Mouse (Mus musculus) ES-E14 (cell line): ENCODE measurements around the gene Kctd21. TPM values are rescaled to one million over a fixed set of nuclear protein-coding genes. Genes with fewer than 3 reads are reported as not detected.

Source experiments
- DNase-seq: peaks from one replicate; pipeline ENCODE4 v3.0.0-alpha.2; 2013; ENCODE audit warnings: low read depth, low spot score
- H3K27ac ChIP-seq: 2 replicates; pipeline ENCODE4 v1.5.1; 2012; ENCODE audit warnings: low read depth, mild to moderate bottlenecking, low read length, moderate library complexity, mixed read lengths; ENCODE audit not compliant: poor library complexity, insufficient read depth, severe bottlenecking
- H3K36me3 ChIP-seq: 2 replicates; pipeline ENCODE4 v1.6.1; 2012; ENCODE audit warnings: mild to moderate bottlenecking, low read length, moderate library complexity, mixed read lengths; ENCODE audit not compliant: control insufficient read depth, poor library complexity, insufficient read depth, severe bottlenecking
- H3K4me1 ChIP-seq, 2 experiments: fragments of 150-350 bp in 1 of 2; sonication (generic) in 1 of 2; 2 replicates each; pipeline ENCODE4 v1.6.1; 2012; ENCODE audit warnings: low read length in 2 of 2, mild to moderate bottlenecking in 1 of 2, mixed read lengths in 1 of 2; ENCODE audit not compliant: control insufficient read depth in 2 of 2, insufficient read depth in 2 of 2, poor library complexity in 1 of 2
- H3K4me3 ChIP-seq, 2 experiments: fragments of 150-350 bp in 1 of 2; sonication (generic) in 1 of 2; 2 replicates each; pipeline ENCODE4 v1.5.1; 2012; ENCODE audit warnings: low read length in 2 of 2, low read depth in 1 of 2, mild to moderate bottlenecking in 1 of 2, mixed read lengths in 1 of 2; ENCODE audit not compliant: insufficient read depth in 1 of 2, poor library complexity in 1 of 2, severe bottlenecking in 1 of 2
- H3K9ac ChIP-seq: 2 replicates; pipeline ENCODE4 v1.6.1; 2012; ENCODE audit warnings: low read depth, mild to moderate bottlenecking, low read length, mixed read lengths; ENCODE audit not compliant: poor library complexity, insufficient read depth, severe bottlenecking
- H3K9me3 ChIP-seq: fragments of 150-350 bp; sonication (generic); 2 replicates; pipeline ENCODE4 v1.6.1; 2012; ENCODE audit warnings: low read depth, mild to moderate bottlenecking, low read length; ENCODE audit not compliant: control insufficient read depth, insufficient read depth
- CHD2 ChIP-seq: IDR thresholded peaks from 2 replicates; pipeline ENCODE4 v1.6.1; 2014; ENCODE audit warnings: mild to moderate bottlenecking, low read depth, low read length, inconsistent platforms
- HCFC1 ChIP-seq: IDR thresholded peaks from 2 replicates; pipeline ENCODE4 v1.6.1; 2012; ENCODE audit warnings: low read length, inconsistent platforms, borderline replicate concordance; ENCODE audit not compliant: insufficient read depth
- MAFK ChIP-seq: IDR thresholded peaks from 2 replicates; pipeline ENCODE4 v1.6.1; 2014; ENCODE audit warnings: mild to moderate bottlenecking, low read depth, low read length, inconsistent platforms; ENCODE audit not compliant: insufficient read depth
- ZC3H11A ChIP-seq: IDR thresholded peaks from 2 replicates; pipeline ENCODE4 v1.6.1; 2012; ENCODE audit warnings: low read depth, mild to moderate bottlenecking, inconsistent platforms, low read length, borderline replicate concordance
- ZNF384 ChIP-seq: IDR thresholded peaks from 2 replicates; pipeline ENCODE4 v1.6.1; 2012; ENCODE audit warnings: low read depth, low read length, inconsistent platforms
- in situ Hi-C, 2 experiments: fragments of 600-800 bp; cut with MboI; formaldehyde crosslinking; loops; one replicate each; pipeline ENCODE4 v1.15.1; 2025; ENCODE audit warnings: low sequenced_read_pairs in 2 of 2, inconsistent platforms in 1 of 2; ENCODE audit not compliant: unreplicated experiment in 2 of 2
- total RNA-seq: library from RNA; depleted of rRNA; stranded (reverse); fragments of 300-350 nt; gene quantifications from 2 replicates; pipeline ENCODE4 v1.2.3, GENCODE M21; 2012

The Kctd21 gene
- total RNA-seq, 1 experiment = 1.4 TPM

DNA sequence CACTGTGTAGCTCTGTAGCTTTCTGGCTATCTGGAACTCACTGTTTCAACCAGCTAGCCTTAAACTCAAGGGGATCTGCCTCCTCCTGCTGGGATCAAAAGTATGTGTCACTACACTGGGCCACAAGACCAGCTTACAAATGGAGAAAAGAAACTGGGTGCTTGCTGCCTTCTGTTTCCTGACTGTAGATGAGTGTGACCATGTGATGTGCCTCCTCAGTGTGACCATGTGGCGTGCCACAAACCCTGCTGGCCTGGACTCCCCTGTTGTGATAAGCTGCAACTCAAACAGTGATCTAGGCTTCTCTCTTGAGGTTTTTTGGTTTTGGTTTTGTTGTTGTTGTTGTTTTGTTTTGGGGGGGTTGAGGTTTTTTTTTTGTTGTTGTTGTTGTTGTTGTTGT is 4.6 kb downstream of the Kctd21 start:
- Histone ChIP-seq H3K4me1 (peaks cover 13 to 15% of the 10 kb centered on the region in 2 experiments; a peak in 3 of 4 replicates), H3K9ac (no peak overlapping the region), H3K27ac (no peak overlapping the region), H3K36me3 (no peaks in the 10 kb centered on the region), H3K9me3 (no peaks in the 10 kb centered on the region), H3K4me3 (no peak overlapping the region)
- in situ Hi-C loops = no loop called here
- TF ChIP-seq ZC3H11A = no peak
- TF ChIP-seq MAFK = no peak
- no peak for TF ChIP-seq ZNF384
- no peak for TF ChIP-seq HCFC1
- no peak for TF ChIP-seq CHD2
- no peak for DNase-seq

DNA sequence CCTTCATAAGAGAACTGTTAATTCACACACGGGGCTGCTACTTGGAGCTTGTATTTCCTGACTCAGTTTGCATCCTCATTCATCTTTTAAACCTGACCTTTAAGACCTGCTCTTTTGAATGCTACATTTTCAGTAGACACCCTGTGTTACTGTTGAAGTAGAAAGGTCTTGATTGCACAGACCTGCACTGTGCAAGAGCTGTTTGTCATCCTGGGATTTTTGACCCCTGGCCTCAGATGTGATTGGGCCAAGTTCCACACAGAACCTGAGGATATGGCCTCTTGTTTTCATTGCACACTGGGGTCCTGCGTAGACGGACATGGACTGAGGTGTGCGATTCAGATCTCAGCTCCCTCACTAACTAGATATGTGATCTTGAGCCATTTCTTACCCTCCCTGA is 6.5 kb downstream of the Kctd21 start:
- DNase-seq = no peak
- H3K4me1 ChIP-seq = peaks cover 17 to 19% of the 10 kb centered on the region in 2 experiments
- H3K9ac ChIP-seq = no peak overlapping the region
- TF ChIP-seq CHD2 (no peak), ZNF384 (no peak), HCFC1 (no peak), ZC3H11A (no peak), MAFK (no peak)
- no peaks in the 10 kb centered on the region for H3K9me3 ChIP-seq
- no peak overlapping the region; the same call in 1 of the 2 replicates for H3K27ac ChIP-seq
- H3K4me3 ChIP-seq = no peak overlapping the region
- in situ Hi-C loops = no loop called here
- H3K36me3 ChIP-seq = no peaks in the 10 kb centered on the region

DNA sequence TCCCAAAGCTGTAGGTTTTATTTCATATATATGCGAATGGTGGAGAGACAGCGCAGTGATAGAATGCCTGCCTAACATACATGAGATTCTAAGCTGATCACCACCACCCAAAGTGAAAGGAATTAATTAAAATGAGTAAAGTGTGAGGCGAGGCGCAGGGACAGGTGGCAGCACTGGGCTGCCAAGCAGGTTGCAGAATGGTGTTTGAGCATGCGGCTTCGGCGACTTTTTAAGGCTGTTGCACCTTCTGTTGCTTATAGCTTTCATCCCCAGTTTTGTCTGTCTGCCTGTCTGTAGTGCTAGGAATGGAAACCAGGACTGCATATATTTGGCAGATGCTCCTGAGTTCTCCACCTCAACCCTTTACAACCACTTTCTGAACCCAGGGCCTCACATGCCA is 7.5 kb downstream of the Kctd21 start:
- H3K36me3 ChIP-seq = no peaks in the 10 kb centered on the region
- TF ChIP-seq ZC3H11A = no peak
- no peak for TF ChIP-seq HCFC1
- TF ChIP-seq ZNF384 = no peak
- TF ChIP-seq MAFK = no peak
- TF ChIP-seq CHD2 = no peak
- H3K4me1 ChIP-seq = peaks cover 25% of the 10 kb centered on the region in 2 experiments
- no peaks in the 10 kb centered on the region for H3K9me3 ChIP-seq
- no peak overlapping the region for H3K27ac ChIP-seq
- no peak overlapping the region for H3K9ac ChIP-seq
- DNase-seq = no peak
- in situ Hi-C loops = no loop called here
- H3K4me3 ChIP-seq = no peak overlapping the region

DNA sequence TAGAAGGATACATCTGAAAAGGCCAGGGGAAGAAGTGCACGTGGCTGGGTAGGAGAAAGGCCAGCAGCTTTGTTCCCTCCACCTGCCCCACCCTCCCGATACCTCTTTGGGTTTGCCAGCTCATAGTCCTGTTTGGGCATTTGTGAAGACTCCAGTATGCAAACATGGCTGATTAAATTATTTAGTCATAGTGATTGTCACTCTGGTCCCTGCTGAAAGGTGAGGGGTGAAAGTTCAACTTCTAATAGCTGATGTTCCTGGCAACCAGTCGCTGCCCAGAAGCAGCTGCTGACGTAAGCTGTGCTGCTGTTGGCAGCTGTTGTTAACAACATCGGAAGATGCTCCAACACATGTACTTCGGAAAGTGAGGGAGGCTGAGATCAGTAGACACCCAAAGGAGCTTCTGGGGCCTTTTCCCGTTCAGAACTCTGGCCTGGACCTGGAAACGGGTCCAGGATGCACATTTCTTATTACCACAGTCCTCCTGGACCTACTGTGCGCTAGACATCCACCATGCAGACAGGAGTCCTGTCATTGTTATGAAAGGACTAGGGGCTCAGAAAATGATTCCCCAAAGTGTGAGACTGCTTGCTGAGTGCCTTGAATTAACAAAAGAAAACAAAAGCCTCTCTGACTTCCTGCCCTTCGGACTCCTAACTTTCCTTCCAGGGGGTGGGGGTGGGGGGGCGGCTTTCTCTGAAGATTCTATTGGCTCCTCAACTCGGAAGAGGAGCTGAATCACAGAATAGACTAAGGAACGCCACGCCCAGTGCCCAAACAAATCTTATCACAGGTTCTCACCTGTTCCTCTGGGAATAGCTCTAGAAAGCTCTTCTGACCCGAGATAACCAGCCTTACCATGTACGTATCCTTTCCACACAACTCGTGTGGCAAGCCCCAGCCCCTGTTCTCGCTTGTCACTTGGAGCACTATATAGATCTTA is 9.1 kb downstream of the Kctd21 start:
- no peaks in the 10 kb centered on the region for H3K9me3 ChIP-seq
- H3K9ac ChIP-seq = no peak overlapping the region
- in situ Hi-C loops = no loop called here

More for the DNA sequence above, 9.1 kb downstream of the Kctd21 start:
- Histone ChIP-seq H3K27ac (peak overlapping the region; percentile 84), H3K4me3 (no peak overlapping the region), H3K36me3 (no peaks in the 10 kb centered on the region), H3K4me1 (peaks cover 25 to 30% of the 10 kb centered on the region in 2 experiments)
- TF ChIP-seq MAFK = no peak
- TF ChIP-seq CHD2 = no peak
- TF ChIP-seq ZC3H11A = no peak
- no peak for TF ChIP-seq HCFC1
- TF ChIP-seq ZNF384 = no peak
- peak; percentile 71 for DNase-seq
